Mouse (Mus musculus) hindbrain, postnatal 0 days (tissue): ENCODE measurements around the gene 9530068E07Rik. TPM values are rescaled to one million over a fixed set of nuclear protein-coding genes. Genes with fewer than 3 reads are reported as not detected.

Source experiments
- ATAC-seq: fragments of 200-750 bp; cut with Nextera tagmentation; 2 replicates; pipeline ENCODE4 v1.8.0; 2017; ENCODE audit warnings: mild to moderate bottlenecking, moderate TSS enrichment, moderate library complexity
- DNase-seq: peaks from one replicate; pipeline ENCODE4 v3.0.0-alpha.2; 2015; ENCODE audit warnings: low spot score
- H3K27ac ChIP-seq: fragments of 300-500 bp; sonication (generic); 2 replicates; pipeline ENCODE4 v1.5.1; 2014; ENCODE audit warnings: mild to moderate bottlenecking
- H3K27me3 ChIP-seq: fragments of 300-500 bp; sonication (generic); 2 replicates; pipeline ENCODE4 v1.6.1; 2014; ENCODE audit warnings: low read length, mixed read lengths; ENCODE audit not compliant: insufficient read depth
- H3K36me3 ChIP-seq: fragments of 300-500 bp; sonication (generic); 2 replicates; pipeline ENCODE4 v1.6.1; 2014; ENCODE audit warnings: low read length, mixed read lengths; ENCODE audit not compliant: insufficient read depth
- H3K4me1 ChIP-seq: fragments of 300-500 bp; sonication (generic); 2 replicates; pipeline ENCODE4 v1.6.1; 2014; ENCODE audit warnings: antibody characterized with exemption, low read length, mixed read lengths; ENCODE audit not compliant: insufficient read depth
- H3K4me2 ChIP-seq: fragments of 300-500 bp; sonication (generic); 2 replicates; pipeline ENCODE4 v1.6.1; 2014; ENCODE audit warnings: low read depth, mild to moderate bottlenecking, low read length, moderate library complexity, mixed read lengths
- H3K4me3 ChIP-seq: fragments of 300-500 bp; sonication (generic); 2 replicates; pipeline ENCODE4 v1.5.1; 2014; ENCODE audit warnings: low read length
- H3K9ac ChIP-seq: fragments of 300-500 bp; sonication (generic); replicated peaks from 2 replicates; pipeline ENCODE4 v1.6.1; 2014; ENCODE audit warnings: mild to moderate bottlenecking, low read length, moderate library complexity, mixed read lengths
- H3K9me3 ChIP-seq: fragments of 300-500 bp; sonication (generic); 2 replicates; pipeline ENCODE4 v1.6.1; 2016; ENCODE audit warnings: low read length, mixed read lengths
- CTCF ChIP-seq: IDR thresholded peaks from 2 replicates; pipeline ENCODE4 v1.5.1; 2016; ENCODE audit warnings: antibody characterized with exemption, control low read depth, low read depth
- WGBS: fragments of 180-500 bp; shearing (Covaris S2); extraction: QIAGEN DNeasy Blood & Tissue Kit; methylation state at CpG from one replicate; pipeline ENCODE4 v1.1.7; 2014; 5-methylcytosine and 5-hydroxymethylcytosine counted together
- polyA plus RNA-seq: library from polyadenylated mRNA; unstranded; fragments of >200 nt; fragmentation: Nextera tagmentation; extraction: Ambion mirVana; gene quantifications from 2 replicates; pipeline ENCODE4 v1.2.1, GENCODE M21; 2015
- total RNA-seq: library from RNA; depleted of rRNA; stranded (reverse); fragments of >200 nt; gene quantifications from 2 replicates; pipeline ENCODE4 v1.2.3, GENCODE M21; 2014

The 9530068E07Rik gene
- total and polyA plus RNA-seq, 2 experiments from 2014 or later = 125 to 131 TPM

- Histone ChIP-seq H3K27ac (peak overlapping the region; percentile 57), H3K9ac (no peak overlapping the region), H3K9me3 (no peaks in the 10 kb centered on the region), H3K36me3 (peaks cover 7% of the 10 kb centered on the region; the same call in 1 of the 2 replicates), H3K27me3 (no peaks in the 10 kb centered on the region), H3K4me2 (no peak overlapping the region), H3K4me1 (no peaks in the 10 kb centered on the region), H3K4me3 (no peak overlapping the region)
- 24% methylated on average over 2 of the region's 2 CpGs for WGBS
- ATAC-seq (peak; percentile 55; the same call in 1 of the 2 replicates), DNase-seq (peak; percentile 83)
- no peak for TF ChIP-seq CTCF
These were observed 25.7 kb upstream of the 9530068E07Rik start for GRCm38 (mm10) chr11:52370538-52370937.

- DNase-seq = no peak
- no peak for TF ChIP-seq CTCF
- no peak overlapping the region for H3K27ac ChIP-seq
- WGBS = 58% methylated on average over 7 of the region's 7 CpGs
- H3K27me3 ChIP-seq = no peaks in the 10 kb centered on the region
- no peak for ATAC-seq
- no peak overlapping the region for H3K9ac ChIP-seq
- H3K4me2 ChIP-seq = no peak overlapping the region
- no peaks in the 10 kb centered on the region for H3K4me1 ChIP-seq
- H3K36me3 ChIP-seq = peaks cover 31% of the 10 kb centered on the region
- H3K4me3 ChIP-seq = no peak overlapping the region
- H3K9me3 ChIP-seq = no peaks in the 10 kb centered on the region
These were observed 22.4 kb upstream of the 9530068E07Rik start for GRCm38 (mm10) chr11:52373841-52374240.

GRCm38 (mm10) chr11:52374340-52374739 is 21.9 kb upstream of the 9530068E07Rik start:
- WGBS = 55% methylated on average over 6 of the region's 6 CpGs
- DNase-seq = peak; percentile 71
- H3K9ac ChIP-seq = no peak overlapping the region
- H3K27me3 ChIP-seq = no peaks in the 10 kb centered on the region
- H3K9me3 ChIP-seq = no peaks in the 10 kb centered on the region
- peaks cover 36% of the 10 kb centered on the region for H3K36me3 ChIP-seq
- peak; percentile 91 for TF ChIP-seq CTCF
- H3K27ac ChIP-seq = no peak overlapping the region
- no peak overlapping the region for H3K4me2 ChIP-seq
- ATAC-seq = no peak
- no peaks in the 10 kb centered on the region for H3K4me1 ChIP-seq
- H3K4me3 ChIP-seq = no peak overlapping the region

GRCm38 (mm10) chr11:52377579-52377978 is 18.6 kb upstream of the 9530068E07Rik start:
- no peak for TF ChIP-seq CTCF
- no peaks in the 10 kb centered on the region for H3K27me3 ChIP-seq
- no peaks in the 10 kb centered on the region for H3K9me3 ChIP-seq
- peaks cover 45% of the 10 kb centered on the region for H3K36me3 ChIP-seq
- 82% methylated on average over 4 of the region's 4 CpGs for WGBS
- H3K4me1 ChIP-seq = no peaks in the 10 kb centered on the region
- no peak overlapping the region for H3K9ac ChIP-seq
- no peak for ATAC-seq
- no peak overlapping the region for H3K4me2 ChIP-seq
- DNase-seq = no peak
- no peak overlapping the region for H3K4me3 ChIP-seq
- no peak overlapping the region for H3K27ac ChIP-seq

- Histone ChIP-seq H3K4me2 (no peak overlapping the region), H3K27ac (no peak overlapping the region), H3K27me3 (no peaks in the 10 kb centered on the region), H3K4me1 (no peaks in the 10 kb centered on the region), H3K4me3 (no peak overlapping the region), H3K9me3 (no peaks in the 10 kb centered on the region), H3K36me3 (peaks cover 59% of the 10 kb centered on the region), H3K9ac (no peak overlapping the region)
- DNase-seq (no peak), ATAC-seq (no peak)
- TF ChIP-seq CTCF = no peak
- 81% methylated on average over 3 of the region's 3 CpGs for WGBS
These were observed 17.0 kb upstream of the 9530068E07Rik start for GRCm38 (mm10) chr11:52379241-52379640.

GRCm38 (mm10) chr11:52383741-52384140 is 12.5 kb upstream of the 9530068E07Rik start:
- Histone ChIP-seq H3K36me3 (peaks cover 53% of the 10 kb centered on the region), H3K27me3 (no peaks in the 10 kb centered on the region), H3K9me3 (no peaks in the 10 kb centered on the region), H3K27ac (no peak overlapping the region), H3K4me1 (no peaks in the 10 kb centered on the region), H3K4me2 (no peak overlapping the region), H3K9ac (no peak overlapping the region), H3K4me3 (no peak overlapping the region)
- ATAC-seq (no peak), DNase-seq (no peak)
- TF ChIP-seq CTCF = no peak
- 96% methylated on average over 14 of the region's 14 CpGs for WGBS

GRCm38 (mm10) chr11:52384667-52385066 is 11.6 kb upstream of the 9530068E07Rik start:
- Histone ChIP-seq H3K4me2 (no peak overlapping the region), H3K36me3 (peaks cover 44% of the 10 kb centered on the region), H3K27me3 (no peaks in the 10 kb centered on the region), H3K27ac (no peak overlapping the region), H3K9me3 (no peaks in the 10 kb centered on the region), H3K4me1 (no peaks in the 10 kb centered on the region), H3K9ac (no peak overlapping the region), H3K4me3 (no peak overlapping the region)
- ATAC-seq = no peak
- 56% methylated on average over 3 of the region's 3 CpGs for WGBS
- TF ChIP-seq CTCF = peak; percentile 63
- DNase-seq = peak; percentile 67
